ENCODE assay signal across 30 mouse cellular contexts in the genomic region with DNA sequence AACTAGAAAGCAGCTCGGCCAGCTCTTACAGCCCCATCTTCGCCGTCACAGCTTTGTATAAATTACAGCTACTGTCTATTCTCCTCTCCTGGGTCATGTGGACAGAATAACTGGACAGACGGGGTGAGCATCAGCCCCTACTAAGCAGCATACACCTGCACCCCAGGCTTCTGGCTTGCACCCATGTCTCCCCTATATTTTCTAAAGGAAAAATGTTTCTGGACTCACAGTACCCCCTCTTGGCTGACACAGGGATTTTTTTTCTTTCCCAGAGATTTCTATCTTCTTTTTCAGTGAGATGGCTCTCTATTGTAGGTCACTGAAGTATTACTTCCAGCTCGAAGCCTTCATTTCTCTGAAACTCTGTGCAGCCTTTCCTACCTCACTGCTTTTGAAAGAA. TPM values are rescaled to one million over a fixed set of nuclear protein-coding genes. Genes with fewer than 3 reads are reported as not detected.
DNase-seq lines count a peak whose midpoint lies in the region; ATAC-seq and TF ChIP-seq lines count a peak whose summit lies in the region.
"Had no signal": no experiment of that assay in that cellular context is flagged by ENCODE, and none has a peak within 500 bp of the region (broad histone marks: within the 10 kb centered on the region; RNA-seq: fewer than 3 reads in every experiment).

No protein-coding gene starts in this region.

- H3K4me1 ChIP-seq in kidney, postnatal 0 days (replicated peaks; ENCODE audit: insufficient read depth, low read length), result peaks cover 14% of the 10 kb centered on the region; the same call in 1 of the 2 replicates
- H3K4me1 ChIP-seq in midbrain, postnatal 0 days (ENCODE audit: insufficient read depth, low read length), result peaks cover 5% of the 10 kb centered on the region; the same call in 1 of the 2 replicates
- H3K4me1 ChIP-seq in midbrain, embryonic 13.5 days (replicated peaks), result peaks cover 6% of the 10 kb centered on the region

- DNase-seq in cerebellum, postnatal 14 days, result peak; percentile 69 to 76
- no peak for DNase-seq in cerebellum, adult 11 months
- no peak for DNase-seq in kidney, postnatal 0 days (ENCODE audit: low spot score)
- DNase-seq in kidney, adult 8-10 months, result no peak
- DNase-seq in midbrain, postnatal 0 days (ENCODE audit: low spot score), result peak; percentile 36
- no peak for DNase-seq in urinary bladder, postnatal 10 days (ENCODE audit: low spot score)
- DNase-seq: adrenal gland, postnatal 14 days; cerebellum, adult 18-20 months; embryo, embryonic 11 days; gastrocnemius, adult 2 months; gastrocnemius, postnatal 36 days; heart, adult 2 months; kidney, adult 9 months; kidney, postnatal 14 days; liver; lung, adult 2 months; lung, postnatal 10 days; right cerebral cortex, adult 18-20 months; spleen, adult 18-20 months; thymus, adult 2 months; thymus, postnatal 36 days had no signal

- TF ChIP-seq CTCF in kidney, postnatal 0 days (IDR thresholded peaks at IDR 0.05; ENCODE audit: low read depth), result peak; percentile 45
- peak; percentile 32; the same call in 1 of the 2 replicates for TF ChIP-seq CTCF in midbrain, postnatal 0 days (IDR thresholded peaks at IDR 0.05)

- no peak for ATAC-seq in kidney, postnatal 0 days (replicated peaks; ENCODE audit: low FRiP score, low read depth)
- ATAC-seq in midbrain, postnatal 0 days (ENCODE audit: low FRiP score), result no peak
- no peak for ATAC-seq in midbrain, embryonic 13.5 days
- ATAC-seq: forebrain, embryonic 15.5 days; Patski had no signal

- no peaks in the 10 kb centered on the region for H3K36me3 ChIP-seq in kidney, postnatal 0 days (ENCODE audit: insufficient read depth, low read length)
- no peaks in the 10 kb centered on the region for H3K36me3 ChIP-seq in midbrain, postnatal 0 days (ENCODE audit: insufficient read depth, low read length)
- H3K36me3 ChIP-seq in midbrain, embryonic 13.5 days, result no peaks in the 10 kb centered on the region
- H3K36me3 ChIP-seq: embryonic facial prominence, embryonic 12.5 days; forebrain, embryonic 15.5 days; heart, embryonic 12.5 days; hindbrain, embryonic 15.5 days; midbrain, embryonic 10.5 days had no signal

- H3K9me3 ChIP-seq in kidney, postnatal 0 days (replicated peaks; ENCODE audit: low read length), result no peaks in the 10 kb centered on the region
- no peaks in the 10 kb centered on the region for H3K9me3 ChIP-seq in midbrain, postnatal 0 days (ENCODE audit: low read length)
- H3K9me3 ChIP-seq in midbrain, embryonic 13.5 days, result no peaks in the 10 kb centered on the region
- H3K9me3 ChIP-seq: embryonic facial prominence, embryonic 12.5 days; forebrain, embryonic 15.5 days; heart, embryonic 12.5 days; hindbrain, embryonic 15.5 days; midbrain, embryonic 10.5 days had no signal

- H3K4me3 ChIP-seq in kidney, postnatal 0 days (replicated peaks; ENCODE audit: low read depth, low read length), result no peak overlapping the region
- H3K4me3 ChIP-seq in midbrain, postnatal 0 days (ENCODE audit: low read depth, low read length), result no peak overlapping the region
- no peak overlapping the region for H3K4me3 ChIP-seq in midbrain, embryonic 13.5 days (replicated peaks)
- H3K4me3 ChIP-seq: embryonic facial prominence, embryonic 12.5 days; forebrain, embryonic 15.5 days; gastrocnemius, adult 2 months; heart, adult 2 months; heart, embryonic 12.5 days; hindbrain, embryonic 15.5 days; midbrain, embryonic 10.5 days had no signal

- H3K27ac ChIP-seq in kidney, postnatal 0 days, result no peak overlapping the region
- no peak overlapping the region for H3K27ac ChIP-seq in midbrain, postnatal 0 days (ENCODE audit: low read depth, low read length)
- H3K27ac ChIP-seq in midbrain, embryonic 13.5 days, result no peak overlapping the region
- H3K27ac ChIP-seq: embryonic facial prominence, embryonic 12.5 days; forebrain, embryonic 15.5 days; gastrocnemius, adult 2 months; heart, adult 2 months; hindbrain, embryonic 15.5 days; liver, embryonic 14.5 days; midbrain, embryonic 10.5 days had no signal

- H3K9ac ChIP-seq in kidney, postnatal 0 days (ENCODE audit: low read depth, low read length), result no peak overlapping the region
- no peak overlapping the region for H3K9ac ChIP-seq in midbrain, postnatal 0 days (replicated peaks; ENCODE audit: low read length, poor library complexity, severe bottlenecking)
- H3K9ac ChIP-seq in midbrain, embryonic 13.5 days (replicated peaks), result no peak overlapping the region
- H3K9ac ChIP-seq: embryonic facial prominence, embryonic 12.5 days; forebrain, embryonic 15.5 days; heart, embryonic 12.5 days; hindbrain, embryonic 15.5 days; liver, embryonic 14.5 days had no signal

- no peaks in the 10 kb centered on the region for H3K27me3 ChIP-seq in kidney, postnatal 0 days (ENCODE audit: insufficient read depth, low read length)
- peaks cover 6% of the 10 kb centered on the region; the same call in 1 of the 2 replicates for H3K27me3 ChIP-seq in midbrain, postnatal 0 days (ENCODE audit: insufficient read depth, low read length)
- peaks cover 15% of the 10 kb centered on the region for H3K27me3 ChIP-seq in midbrain, embryonic 13.5 days

- no peak overlapping the region for H3K4me2 ChIP-seq in kidney, postnatal 0 days (ENCODE audit: low read length)
- H3K4me2 ChIP-seq in midbrain, postnatal 0 days (ENCODE audit: low read depth, low read length, poor library complexity, severe bottlenecking), result no peak overlapping the region
- no peak overlapping the region for H3K4me2 ChIP-seq in midbrain, embryonic 13.5 days (replicated peaks)
- H3K4me2 ChIP-seq: embryonic facial prominence, embryonic 12.5 days; forebrain, embryonic 15.5 days; heart, embryonic 12.5 days; hindbrain, embryonic 15.5 days had no signal

- WGBS in kidney, postnatal 0 days, result 73% methylated on average over 5 of the region's 5 CpGs
- WGBS in midbrain, postnatal 0 days, result 85% methylated on average over 5 of the region's 5 CpGs
- WGBS in midbrain, embryonic 13.5 days, result 83% methylated on average over 5 of the region's 5 CpGs

RNA-seq across cellular contexts. Expression of gene Itga8, which starts 4.4 kb away (rescaled TPM):
- polyA plus RNA-seq in kidney, postnatal 0 days (2015; fragmentation: Nextera tagmentation; extraction: Ambion mirVana), result 37.4 and 40.3 TPM in 2 replicates
- 3.6 and 5.4 TPM in 2 replicates for total RNA-seq in midbrain, postnatal 0 days (2014; rRNA removed)
- polyA plus RNA-seq in midbrain, postnatal 0 days (2015; fragmentation: Nextera tagmentation; extraction: Ambion mirVana), result 1.3 and 1.4 TPM in 2 replicates
- 0.95 and 1.7 TPM in 2 replicates for polyA plus RNA-seq in midbrain, embryonic 13.5 days (2015; fragmentation: Nextera tagmentation; extraction: Ambion mirVana)
- total RNA-seq: MEL had no signal
- polyA plus RNA-seq: Patski had no signal

Comparison
In these comparisons a context has a peak if more than half of its experiments do, and no peak if none do; other contexts are left out.
1. DNase-seq: peak in cerebellum, postnatal 14 days (2 of 2) and midbrain, postnatal 0 days (single experiment); none in cerebellum, adult 11 months (single experiment), kidney, postnatal 0 days (single experiment), kidney, adult 8-10 months (0 of 2) and urinary bladder, postnatal 10 days (single experiment).
2. RNA of gene Itga8, which starts 4.4 kb away (polyA plus RNA-seq): 37.4 to 40.3 TPM in kidney, postnatal 0 days; 0.95 to 1.7 TPM in midbrain, embryonic 13.5 days and 1.3 to 1.4 TPM in midbrain, postnatal 0 days; every median in the first group is over 10 times any median in the second.